Mouse (Mus musculus) forebrain, embryonic 14.5 days (tissue): ENCODE results near the gene Fkbp8. TPM values are rescaled to one million over a fixed set of nuclear protein-coding genes. Genes with fewer than 3 reads are reported as not detected.

Source experiments
- ATAC-seq: fragments of 200-750 bp; cut with Nextera tagmentation; 2 replicates; pipeline ENCODE4 v1.8.0; 2017; ENCODE audit warnings: mild to moderate bottlenecking, moderate library complexity
- DNase-seq: peaks from one replicate; pipeline ENCODE4 v3.0.0-alpha.2; 2015; ENCODE audit warnings: low spot score
- H3K27ac ChIP-seq: fragments of 300-500 bp; sonication (generic); 2 replicates; pipeline ENCODE4 v1.5.1; 2014; ENCODE audit warnings: low read depth, mild to moderate bottlenecking, control low read depth, low read length, moderate library complexity
- H3K27me3 ChIP-seq: fragments of 300-500 bp; sonication (generic); replicated peaks from 2 replicates; pipeline ENCODE4 v1.6.1; 2014; ENCODE audit warnings: low read length, control low read depth, mixed read lengths; ENCODE audit not compliant: control insufficient read depth, insufficient read depth
- H3K36me3 ChIP-seq: fragments of 300-500 bp; sonication (generic); 2 replicates; pipeline ENCODE4 v1.6.1; 2014; ENCODE audit warnings: low read length, control low read depth; ENCODE audit not compliant: control insufficient read depth, insufficient read depth
- H3K4me1 ChIP-seq: fragments of 300-500 bp; sonication (generic); 2 replicates; pipeline ENCODE4 v1.6.1; 2014; ENCODE audit warnings: antibody characterized with exemption, low read length, control low read depth; ENCODE audit not compliant: control insufficient read depth, insufficient read depth
- H3K4me2 ChIP-seq: fragments of 300-500 bp; sonication (generic); 2 replicates; pipeline ENCODE4 v1.6.1; 2014; ENCODE audit warnings: mild to moderate bottlenecking, control low read depth, low read length
- H3K4me3 ChIP-seq: fragments of 300-500 bp; sonication (generic); 2 replicates; pipeline ENCODE4 v1.5.1; 2014; ENCODE audit warnings: low read depth, low read length, control low read depth
- H3K9ac ChIP-seq: fragments of 300-500 bp; sonication (generic); 2 replicates; pipeline ENCODE4 v1.6.1; 2014; ENCODE audit warnings: mild to moderate bottlenecking, low read length, control low read depth, moderate library complexity
- H3K9me3 ChIP-seq: fragments of 300-500 bp; sonication (generic); replicated peaks from 2 replicates; pipeline ENCODE4 v1.6.1; 2016; ENCODE audit warnings: low read length, control low read depth, mixed read lengths; ENCODE audit not compliant: control insufficient read depth
- WGBS: fragments of 180-500 bp; shearing (Covaris S2); extraction: QIAGEN DNeasy Blood & Tissue Kit; methylation state at CpG from one replicate; pipeline ENCODE4 v1.1.7; 2014; 5-methylcytosine and 5-hydroxymethylcytosine counted together
- polyA plus RNA-seq: library from polyadenylated mRNA; unstranded; fragments of >200 nt; fragmentation: Nextera tagmentation; extraction: Ambion mirVana; gene quantifications from 2 replicates; pipeline ENCODE4 v1.2.1, GENCODE M21; 2014

Fkbp8 gene
- polyA plus RNA-seq, 1 experiment from 2014 or later, result 363 TPM

- H3K4me1 ChIP-seq, result peaks cover 2% of the 10 kb centered on the region
- H3K9ac ChIP-seq, result no peak overlapping the region
- 88% methylated on average over 3 of the region's 3 CpGs for WGBS
- no peak for ATAC-seq
- no peaks in the 10 kb centered on the region for H3K27me3 ChIP-seq
- H3K4me3 ChIP-seq, result no peak overlapping the region
- no peak overlapping the region for H3K27ac ChIP-seq
- no peak for DNase-seq
- H3K9me3 ChIP-seq, result no peaks in the 10 kb centered on the region
- H3K4me2 ChIP-seq, result no peak overlapping the region
- peaks cover 66% of the 10 kb centered on the region for H3K36me3 ChIP-seq
Observed at GRCm38 (mm10) chr8:70535221-70535620, 7.7 kb downstream of the Fkbp8 start.

- 91% methylated on average over 2 of the region's 2 CpGs for WGBS
- peaks cover 7% of the 10 kb centered on the region for H3K4me1 ChIP-seq
- H3K4me3 ChIP-seq, result no peak overlapping the region
- H3K4me2 ChIP-seq, result no peak overlapping the region
- no peak overlapping the region for H3K27ac ChIP-seq
- no peaks in the 10 kb centered on the region for H3K27me3 ChIP-seq
- H3K9ac ChIP-seq, result no peak overlapping the region
- no peak for DNase-seq
- H3K36me3 ChIP-seq, result peaks cover 62% of the 10 kb centered on the region
- H3K9me3 ChIP-seq, result no peaks in the 10 kb centered on the region
- no peak for ATAC-seq
Observed at GRCm38 (mm10) chr8:70535701-70536100, 8.2 kb downstream of the Fkbp8 start.

DNA sequence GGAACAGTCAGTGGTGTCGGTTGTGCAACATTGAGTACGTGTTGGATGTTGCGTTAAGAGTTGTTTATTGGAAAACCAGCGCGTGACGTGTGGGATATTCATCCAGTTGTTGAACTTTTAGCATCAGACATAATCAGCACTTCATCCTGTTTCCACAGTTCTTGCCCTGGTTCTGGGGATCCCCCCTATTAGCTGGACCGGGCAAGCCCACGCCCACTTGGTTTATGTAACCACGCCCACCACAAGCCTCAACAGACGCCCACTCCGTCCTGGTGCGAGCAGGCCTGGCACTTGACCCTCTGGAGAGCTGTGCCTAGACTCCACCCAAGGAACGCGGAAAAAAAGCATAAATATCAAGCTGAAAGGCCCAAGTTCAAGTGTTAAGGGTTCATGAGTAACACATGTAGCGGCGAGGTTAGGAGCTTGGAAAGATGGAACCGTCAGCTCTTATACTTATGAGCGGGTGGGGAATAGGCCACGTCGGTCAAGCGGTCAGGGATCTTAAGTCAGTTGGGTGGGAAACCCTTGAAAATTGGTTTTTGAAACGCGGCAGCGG, 10.6 kb downstream of the Fkbp8 start:
- H3K9ac ChIP-seq, result peak overlapping the region; percentile 51; the same call in 1 of the 2 replicates

GRCm38 (mm10) chr8:70538633-70539076, 11.1 kb downstream of the Fkbp8 start:
- Histone ChIP-seq H3K4me1 (peaks cover 12% of the 10 kb centered on the region), H3K9ac (peak overlapping the region; percentile 78; the same call in 1 of the 2 replicates), H3K36me3 (peaks cover 35% of the 10 kb centered on the region), H3K9me3 (no peaks in the 10 kb centered on the region), H3K4me2 (peak overlapping the region; percentile 95), H3K4me3 (peak overlapping the region; percentile 80), H3K27ac (peak overlapping the region; percentile 90), H3K27me3 (no peaks in the 10 kb centered on the region)
- under 1% methylated on average over 32 of the region's 32 CpGs for WGBS
- ATAC-seq, result peak; percentile 83
- peak; percentile 100 for DNase-seq

More for the DNA sequence above, 10.6 kb downstream of the Fkbp8 start:
- H3K27me3 ChIP-seq, result no peaks in the 10 kb centered on the region
- H3K9me3 ChIP-seq, result no peaks in the 10 kb centered on the region
- H3K36me3 ChIP-seq, result peaks cover 38% of the 10 kb centered on the region
- H3K27ac ChIP-seq, result peak overlapping the region; percentile 90
- DNase-seq, result peak; percentile 45
- 16% methylated on average over 24 of the region's 24 CpGs for WGBS
- peak overlapping the region; percentile 95 for H3K4me2 ChIP-seq
- peak overlapping the region; percentile 80 for H3K4me3 ChIP-seq
- ATAC-seq, result peak; percentile 4; the same call in 1 of the 2 replicates
- H3K4me1 ChIP-seq, result peaks cover 12% of the 10 kb centered on the region

DNA sequence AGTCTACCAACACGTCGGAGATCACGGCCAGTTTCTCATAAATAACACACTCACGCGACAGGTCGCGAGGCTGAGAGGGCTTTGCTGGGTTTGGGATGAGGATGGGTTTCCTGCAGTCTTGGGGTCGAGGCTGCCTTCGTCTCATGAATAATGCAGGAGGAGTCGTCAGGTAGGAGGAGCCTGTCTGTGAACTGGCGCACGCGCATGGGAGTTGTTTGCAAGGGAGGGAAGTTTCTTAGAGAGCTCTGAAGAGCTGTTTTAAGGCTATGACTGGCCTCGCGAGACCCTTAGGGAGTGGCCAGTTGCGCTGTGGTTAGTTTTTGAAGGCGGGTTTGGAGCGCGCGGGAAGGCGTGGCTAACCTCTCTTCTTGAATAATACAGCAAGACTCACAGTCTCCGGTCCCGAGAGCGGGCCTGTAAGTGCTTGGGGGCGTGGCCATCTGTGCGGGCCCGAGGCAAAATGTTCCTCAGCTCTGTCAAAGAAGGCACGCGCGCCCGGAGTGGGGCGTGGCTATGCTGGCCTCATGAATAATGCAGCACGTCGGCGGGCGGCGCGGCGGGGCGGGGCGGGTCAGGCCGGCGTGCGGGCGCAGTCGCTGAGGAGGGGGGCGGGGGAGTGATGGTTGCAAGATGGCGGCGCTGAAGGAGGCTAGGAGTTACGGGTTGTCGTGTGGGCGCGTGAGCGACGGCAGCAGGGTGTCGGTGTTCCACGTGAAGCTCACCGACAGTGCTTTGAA, 11.7 kb downstream of the Fkbp8 start, which contains the start of gene Ell:
Gene Ell (plus strand): TSS at position 381 of the 737 bp plus-strand sequence.
- ATAC-seq (peak; percentile 89), DNase-seq (peak; percentile 99)
- Histone ChIP-seq H3K27me3 (no peaks in the 10 kb centered on the region), H3K4me3 (peak within 1 kb of the TSS; percentile 80), H3K9me3 (no peaks in the 10 kb centered on the region), H3K4me2 (peak within 1 kb of the TSS; percentile 95), H3K27ac (peak within 1 kb of the TSS; percentile 90), H3K4me1 (peaks cover 12% of the 10 kb centered on the region), H3K36me3 (peaks cover 30% of the 10 kb centered on the region), H3K9ac (peak within 1 kb of the TSS; percentile 78)
- WGBS, result under 1% methylated on average over 57 of the region's 58 CpGs

- 21% methylated on average over 4 of the region's 4 CpGs for WGBS
- Histone ChIP-seq H3K36me3 (peaks cover 21% of the 10 kb centered on the region), H3K4me1 (peaks cover 12% of the 10 kb centered on the region), H3K27me3 (no peaks in the 10 kb centered on the region), H3K4me2 (peak overlapping the region; percentile 95), H3K27ac (no peak overlapping the region), H3K9me3 (no peaks in the 10 kb centered on the region), H3K4me3 (peak overlapping the region; percentile 80), H3K9ac (peak overlapping the region; percentile 78)
- ATAC-seq (no peak), DNase-seq (no peak)
Observed at GRCm38 (mm10) chr8:70540013-70540506, 12.5 kb downstream of the Fkbp8 start.

DNA sequence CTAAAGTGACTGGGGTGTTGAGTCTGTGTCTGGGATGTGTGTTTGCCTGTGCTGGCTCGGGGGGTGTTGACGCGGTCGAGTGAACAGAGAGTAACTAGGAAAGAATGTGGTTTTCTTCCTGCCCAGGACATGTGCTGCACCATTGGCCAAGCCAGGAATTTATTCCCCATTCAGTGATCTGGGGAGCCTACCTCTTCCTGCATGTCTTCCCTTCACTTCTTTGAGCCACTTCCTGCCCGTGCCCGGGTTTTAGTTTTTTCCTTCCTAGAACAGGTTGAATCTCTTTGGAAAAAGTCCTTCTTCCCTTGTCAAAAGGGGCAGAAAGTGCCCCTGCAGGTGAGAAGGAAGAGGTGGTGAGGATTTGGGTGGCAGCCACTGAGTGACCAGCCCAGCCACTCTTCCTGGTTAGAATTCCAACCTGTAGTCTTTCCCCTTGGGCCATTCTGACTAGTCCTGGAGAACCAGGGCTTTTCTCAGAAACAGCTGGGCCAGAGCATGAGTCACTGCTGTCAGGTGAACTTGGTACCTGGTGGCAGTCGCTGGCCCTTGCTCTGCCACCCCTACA, 13.1 kb downstream of the Fkbp8 start:
- Histone ChIP-seq H3K4me1 (peaks cover 12% of the 10 kb centered on the region), H3K36me3 (peaks cover 16% of the 10 kb centered on the region), H3K9ac (peak overlapping the region; percentile 78), H3K4me3 (peak overlapping the region; percentile 80), H3K27me3 (no peaks in the 10 kb centered on the region), H3K9me3 (no peaks in the 10 kb centered on the region), H3K4me2 (peak overlapping the region; percentile 95), H3K27ac (no peak overlapping the region)
- ATAC-seq (no peak), DNase-seq (no peak)
- 50% methylated on average over 7 of the region's 7 CpGs for WGBS

DNA sequence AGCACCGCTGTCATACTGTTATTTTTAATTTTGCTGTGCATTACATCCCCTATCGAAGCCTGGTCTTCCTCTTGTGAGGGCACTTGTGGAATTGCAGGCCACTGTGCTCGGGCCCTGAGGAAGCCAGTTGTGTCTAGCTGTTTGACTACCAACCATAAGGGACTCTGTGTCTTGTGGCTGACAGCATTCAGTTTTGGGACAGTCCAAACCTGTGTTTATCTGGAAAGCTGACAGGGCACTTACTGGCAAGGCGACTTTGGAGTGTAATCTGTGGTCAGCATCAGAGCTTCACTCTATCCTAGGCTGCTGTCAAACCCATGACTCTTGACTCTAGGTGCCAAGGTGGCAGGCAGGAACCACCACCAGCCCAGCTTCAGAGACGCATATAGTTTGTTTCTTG, 13.6 kb downstream of the Fkbp8 start:
- no peak for DNase-seq
- ATAC-seq, result no peak
- Histone ChIP-seq H3K4me1 (peaks cover 12% of the 10 kb centered on the region), H3K27ac (no peak overlapping the region), H3K9me3 (no peaks in the 10 kb centered on the region), H3K4me3 (no peak overlapping the region), H3K4me2 (peak overlapping the region; percentile 95), H3K36me3 (peaks cover 11% of the 10 kb centered on the region), H3K27me3 (no peaks in the 10 kb centered on the region), H3K9ac (no peak overlapping the region)
- 85% methylated on average over 5 of the region's 5 CpGs for WGBS
